Mouse (Mus musculus) c-Kit-positive CD71-positive TER-119-negative erythroid progenitor cells, embryonic 14.5 days (primary cell): ENCODE data around the gene Plekha8.

Source experiments
- DNase-seq: peaks from one replicate; pipeline ENCODE4 v3.0.0-alpha.2; 2013; ENCODE audit warnings: low read depth

Plekha8 gene

DNA sequence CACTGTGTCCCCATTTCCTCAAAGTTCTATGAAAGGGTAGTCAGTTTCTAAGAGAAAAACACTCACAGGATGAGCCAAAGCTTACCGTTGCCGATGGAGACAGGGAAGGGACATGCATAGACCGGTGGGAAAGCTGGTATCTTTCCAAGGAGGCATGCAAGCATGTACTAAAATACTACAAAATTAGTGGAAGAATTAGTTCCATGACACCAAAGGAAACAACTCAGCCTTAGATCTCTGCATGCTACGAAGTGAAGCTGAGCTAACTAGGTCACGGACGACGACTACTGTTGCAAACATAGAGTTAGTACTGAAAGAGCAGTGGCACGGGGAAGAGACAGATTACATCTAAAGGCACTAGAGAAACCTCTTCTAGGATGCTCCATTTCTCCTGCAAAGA lies 8.0 kb upstream of the Plekha8 start:
- no peak for DNase-seq

DNA sequence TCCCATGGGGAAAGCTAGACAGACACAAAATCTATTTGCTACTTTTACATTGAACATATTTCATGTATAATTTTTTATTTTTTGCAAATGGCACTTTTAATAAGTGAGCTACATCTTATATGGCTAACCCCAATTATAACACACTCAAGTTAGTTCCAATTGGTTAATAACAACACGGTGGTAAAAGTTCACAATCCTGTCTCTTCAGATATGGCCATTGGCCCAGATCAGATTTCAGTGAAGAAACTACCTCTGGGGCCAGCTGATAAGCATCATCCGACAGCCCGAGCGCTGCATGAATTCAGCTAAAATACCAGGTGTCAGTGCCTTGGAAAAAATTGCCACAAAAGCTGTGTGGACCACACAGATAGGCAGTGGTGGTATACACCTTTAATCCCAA lies 7.2 kb upstream of the Plekha8 start:
- no peak for DNase-seq

DNA sequence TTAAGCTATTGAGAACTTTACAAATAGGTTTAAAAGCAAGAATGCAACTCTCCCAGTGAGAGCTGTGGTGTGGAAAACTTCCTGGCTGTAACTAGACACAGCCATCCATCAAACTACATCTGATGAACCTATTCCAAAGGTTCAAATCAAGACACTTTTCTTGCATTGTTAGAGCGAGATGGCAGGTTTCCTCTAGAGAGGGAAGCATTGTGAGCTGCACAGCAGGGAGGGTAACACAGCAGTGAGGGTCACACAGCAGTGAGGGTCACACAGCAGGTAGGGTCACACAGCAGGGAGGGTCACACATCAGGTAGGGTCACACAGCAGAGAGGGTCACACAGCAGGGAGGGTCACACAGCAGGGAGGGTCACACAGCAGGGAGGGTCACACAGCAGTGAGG lies 6.7 kb upstream of the Plekha8 start:
- DNase-seq = no peak

DNA sequence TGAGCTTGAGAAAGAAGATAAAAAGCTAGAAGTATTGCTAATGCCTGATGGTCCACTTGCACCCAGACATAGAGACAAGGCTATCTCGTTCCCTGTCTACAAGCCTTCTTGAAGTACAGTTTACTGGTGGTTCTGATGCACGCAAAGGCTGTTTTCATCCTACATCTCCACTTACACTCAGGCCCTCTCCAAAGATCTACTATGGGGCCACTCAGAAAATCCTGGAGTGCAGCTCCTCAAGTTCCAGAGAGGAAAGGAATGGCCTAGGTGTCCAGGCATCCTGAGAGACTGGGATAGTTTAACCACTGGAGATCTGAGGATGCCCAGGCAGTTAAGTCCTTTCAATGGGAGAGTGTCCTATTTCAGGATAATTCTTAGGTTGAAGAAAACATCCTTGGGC lies 4.2 kb upstream of the Plekha8 start:
- no peak for DNase-seq

DNA sequence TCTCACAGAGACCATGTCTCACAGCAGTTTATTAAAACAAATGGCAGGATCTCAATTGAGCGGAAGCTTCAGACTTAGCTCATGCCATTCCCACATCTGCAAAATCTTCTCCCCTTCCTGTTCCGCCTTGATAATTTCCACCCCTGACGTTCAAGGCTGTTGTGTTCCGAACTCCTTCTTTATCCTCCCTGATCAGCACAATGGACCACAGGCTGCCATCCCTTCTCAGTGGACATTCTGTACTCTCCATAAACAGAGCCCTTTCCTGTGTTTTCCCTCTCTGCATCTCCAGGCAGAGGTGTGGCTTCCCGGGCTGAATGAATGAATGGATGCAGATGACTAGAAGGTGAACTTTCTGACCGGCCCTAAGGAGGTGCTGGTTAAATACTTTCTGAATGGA lies 3.1 kb upstream of the Plekha8 start:
- DNase-seq = no peak

DNA sequence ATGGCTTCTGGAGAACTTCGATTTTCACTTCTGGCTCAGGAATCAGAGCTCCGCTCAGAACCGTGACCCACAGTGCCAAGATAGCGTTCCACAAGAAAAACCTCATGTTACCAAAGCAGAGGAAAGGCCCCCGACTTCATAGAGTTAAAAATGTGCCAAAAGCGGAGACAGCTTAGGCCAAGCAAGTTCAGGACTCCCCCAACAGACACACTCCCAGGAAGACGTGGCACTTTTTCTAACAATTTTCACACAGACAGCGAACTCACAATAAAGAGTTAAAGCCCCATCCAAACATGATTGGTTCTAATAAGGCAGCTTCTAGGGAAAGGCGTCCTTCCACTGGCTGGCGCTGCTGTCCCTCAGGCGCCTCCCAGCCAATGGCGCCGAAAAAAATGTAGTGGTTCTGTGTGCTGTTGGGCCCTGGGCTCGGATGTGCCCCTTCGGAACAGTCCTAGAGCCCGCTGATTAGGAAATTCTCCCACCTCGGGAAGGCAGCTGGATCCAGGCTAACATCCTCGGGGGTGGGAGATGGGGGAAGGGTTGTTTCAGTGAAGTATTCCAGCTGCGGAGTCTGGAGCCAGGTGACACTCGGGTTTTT lies 1.9 kb upstream of the Plekha8 start:
- peak; percentile 85 for DNase-seq

DNA sequence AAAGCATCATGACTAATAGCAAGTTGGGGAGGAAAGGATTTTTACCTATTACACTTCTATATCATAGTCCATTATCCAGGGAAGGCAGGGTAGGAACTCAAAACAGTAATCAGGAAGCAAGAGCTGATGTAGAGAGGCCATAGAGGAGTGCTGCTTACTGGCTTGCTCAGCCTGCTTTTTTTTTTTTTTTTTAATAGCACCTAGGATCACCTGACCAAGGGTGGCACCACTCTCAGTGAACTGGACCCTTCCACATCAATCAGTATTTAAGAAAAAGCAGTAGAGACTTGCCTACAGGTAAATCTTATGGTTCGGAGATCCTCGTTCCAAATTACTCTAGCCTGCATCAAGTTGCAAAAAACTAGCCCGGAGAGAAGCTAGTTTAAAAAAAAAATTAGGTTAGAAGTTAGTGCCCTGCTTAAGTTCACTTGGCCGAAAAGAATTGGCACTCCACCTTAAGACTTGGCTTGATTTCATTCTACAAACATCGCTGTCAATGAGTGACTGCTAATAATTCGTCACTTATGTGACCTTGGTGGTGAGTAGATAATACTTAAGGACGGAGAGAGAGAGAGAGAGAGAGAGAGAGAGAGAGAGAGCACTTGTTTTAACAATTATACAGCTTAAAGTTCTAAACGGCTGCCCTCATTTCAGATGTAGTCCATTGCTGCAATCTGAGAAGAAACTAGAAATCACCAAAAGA lies 994 bp upstream of the Plekha8 start:
- DNase-seq = no peak

DNA sequence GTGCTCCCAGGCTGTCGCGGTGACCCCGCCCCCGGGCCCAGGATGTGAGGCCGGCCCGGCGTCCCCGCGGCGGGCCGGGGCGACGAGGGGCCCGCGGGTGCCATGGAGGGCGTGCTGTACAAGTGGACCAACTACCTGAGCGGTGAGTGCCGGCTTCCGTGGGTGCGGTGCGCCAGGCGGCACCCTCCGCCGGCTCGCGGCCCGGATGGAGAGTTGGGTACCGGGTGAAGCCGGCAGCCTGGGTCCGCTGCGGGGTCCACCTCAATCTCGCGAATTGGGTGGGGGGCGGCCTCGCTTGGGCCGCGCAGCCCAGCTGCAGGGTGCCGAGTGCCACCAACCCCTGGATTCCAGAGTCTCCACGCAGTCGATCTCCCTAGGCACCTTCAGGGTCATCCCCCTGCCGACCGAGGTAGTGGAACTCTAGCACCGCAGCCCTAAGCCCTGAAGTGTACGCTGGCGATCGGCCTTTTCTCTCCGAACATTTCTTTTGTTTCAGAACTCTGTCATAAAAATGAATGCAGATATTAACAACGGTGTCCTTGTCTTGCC lies 493 bp downstream of the Plekha8 start:
- DNase-seq = no peak

DNA sequence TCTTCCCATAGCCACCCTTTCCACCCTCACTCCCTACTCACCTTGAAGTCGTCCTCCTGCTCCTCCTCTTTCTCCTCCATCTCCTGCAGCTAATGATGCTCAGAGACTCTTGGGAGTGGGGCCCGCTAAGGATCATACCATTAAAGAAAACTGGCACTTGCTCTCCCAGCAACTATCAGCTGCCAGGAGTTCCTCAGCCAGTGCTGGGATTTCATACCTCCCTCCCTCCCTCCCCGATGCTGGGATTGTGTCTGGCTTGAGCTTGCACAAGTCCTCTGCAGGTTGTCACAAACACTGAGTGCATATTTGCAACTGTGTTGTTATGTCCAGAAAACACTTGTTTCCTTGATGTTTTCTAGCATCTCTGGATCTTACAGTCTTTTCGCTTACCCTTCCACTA lies 2.3 kb downstream of the Plekha8 start, which contains the start of gene Fkbp14:
Fkbp14 (minus strand) TSS at position 101 of the 400 bp plus-strand sequence.
- DNase-seq = no peak

DNA sequence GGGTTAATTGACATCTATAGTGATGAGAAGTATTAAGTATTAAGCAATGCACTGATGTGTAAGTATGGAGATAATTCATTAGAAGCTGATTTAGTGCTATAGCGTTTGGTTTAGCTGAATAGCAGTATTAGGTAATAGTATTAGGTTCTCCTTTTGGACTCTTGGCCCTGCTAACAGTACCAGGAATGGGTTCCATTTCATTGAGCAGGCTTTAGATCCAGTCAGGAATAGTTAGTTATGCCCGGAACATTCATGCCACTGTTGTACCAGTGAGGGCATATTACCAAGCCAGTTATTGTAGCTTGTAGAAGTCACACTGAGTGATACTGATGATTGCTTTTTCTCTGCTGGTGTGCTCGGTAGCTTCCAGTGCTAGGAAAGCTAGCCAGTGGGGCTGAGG lies 2.8 kb downstream of the Plekha8 start:
- DNase-seq = no peak

DNA sequence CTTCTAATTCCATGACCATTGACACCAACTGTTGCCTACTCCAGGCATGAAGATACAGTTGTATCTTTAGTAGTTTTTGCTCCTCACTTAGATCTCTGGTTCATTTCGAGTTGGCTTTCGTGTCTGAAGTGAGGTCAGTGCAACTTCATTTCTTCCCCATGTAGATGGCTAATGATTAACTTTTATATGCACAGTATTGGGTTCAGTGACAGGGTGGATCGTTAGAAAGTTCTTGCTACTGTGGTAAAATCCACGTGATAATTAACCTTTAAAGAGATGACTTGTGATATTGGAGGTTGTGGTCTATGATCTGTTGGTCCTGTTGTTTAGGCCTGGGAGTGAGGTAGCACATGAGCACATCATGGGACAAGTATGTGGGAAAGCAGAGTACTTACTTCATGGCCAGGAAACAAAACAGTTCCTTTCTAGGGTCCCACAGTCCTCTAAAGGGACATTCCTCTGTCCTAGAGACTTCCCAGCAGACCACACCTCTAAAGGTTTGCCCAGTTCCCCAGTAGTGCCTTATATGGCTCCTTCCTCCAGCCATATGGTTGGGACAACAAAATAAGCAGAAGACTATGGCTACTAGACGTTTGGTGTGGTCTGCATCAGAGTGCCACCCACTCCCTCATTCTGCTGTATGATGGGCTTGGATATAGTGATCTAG lies 5.9 kb downstream of the Plekha8 start:
- DNase-seq = no peak

DNA sequence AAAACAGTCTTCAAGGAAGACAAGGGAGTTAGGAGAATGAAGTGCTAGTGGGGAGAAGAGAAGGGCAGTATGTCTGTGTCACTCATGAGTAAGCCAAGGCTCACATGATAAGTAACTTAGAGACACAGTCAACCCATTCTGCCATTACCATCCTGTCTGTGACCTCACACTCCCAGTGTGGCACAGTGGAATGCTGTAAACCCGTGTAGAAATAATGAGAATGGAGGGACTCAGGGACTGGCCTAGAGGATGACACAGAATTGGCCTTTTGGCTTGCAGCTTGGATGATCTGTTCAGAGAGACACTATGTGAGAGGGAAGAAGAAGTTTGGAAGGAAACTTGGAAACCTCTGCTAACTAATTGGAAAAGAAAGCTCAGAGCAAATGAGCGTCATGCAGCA lies 8.0 kb downstream of the Plekha8 start:
- no peak for DNase-seq

DNA sequence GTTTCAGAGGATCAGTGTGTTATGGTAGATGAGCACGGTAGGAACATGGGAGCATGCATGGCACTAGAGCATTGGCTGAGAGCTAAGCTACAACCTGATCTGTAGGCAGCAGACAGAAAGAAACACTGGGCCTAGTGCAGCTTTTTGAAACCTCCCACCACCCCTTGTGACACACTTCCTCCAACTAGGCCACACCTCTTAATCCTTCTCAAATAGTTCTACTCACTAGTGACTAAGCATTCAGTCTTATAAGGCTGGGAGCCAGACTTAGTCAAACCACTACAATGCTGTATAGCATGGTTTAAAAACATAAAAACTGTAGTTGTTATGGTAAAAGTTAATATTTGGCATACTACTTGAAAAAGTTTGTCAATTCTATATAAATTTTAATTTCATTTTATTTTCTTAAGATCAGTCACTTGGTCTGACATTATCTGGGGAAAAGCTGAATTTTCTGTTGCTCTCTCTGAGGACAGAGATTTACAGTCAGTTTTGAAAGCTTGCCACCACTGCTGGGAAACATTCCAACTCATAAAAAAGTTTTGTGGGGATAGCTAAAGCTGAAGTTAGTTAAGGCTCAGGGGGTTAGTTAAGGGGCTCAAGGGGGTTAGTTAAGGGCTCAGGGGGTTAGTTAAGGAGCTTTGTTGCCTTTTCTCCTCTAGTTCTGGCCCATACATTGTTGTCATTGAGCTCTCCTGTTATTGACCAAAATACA lies 9.2 kb downstream of the Plekha8 start:
- DNase-seq = no peak

DNA sequence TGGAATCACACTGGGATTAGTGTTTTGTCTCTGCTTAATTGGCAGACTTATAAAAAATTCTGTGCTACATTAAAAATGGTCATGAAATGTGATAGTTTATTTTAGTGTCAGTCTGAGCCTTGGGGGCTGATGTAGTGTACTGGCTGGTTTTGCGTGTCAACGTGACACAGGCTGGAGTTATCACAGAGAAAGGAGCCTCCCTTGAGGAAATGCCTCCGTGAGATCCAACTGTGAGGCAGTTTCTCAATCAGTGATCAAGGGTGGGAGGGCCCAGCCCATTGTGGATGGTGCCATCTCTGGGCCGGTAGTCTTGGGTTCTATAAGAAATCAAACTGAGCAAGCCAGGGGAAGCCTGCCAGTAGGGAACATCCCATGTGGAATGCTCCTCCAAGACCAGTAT lies 11.3 kb downstream of the Plekha8 start:
- DNase-seq = no peak

DNA sequence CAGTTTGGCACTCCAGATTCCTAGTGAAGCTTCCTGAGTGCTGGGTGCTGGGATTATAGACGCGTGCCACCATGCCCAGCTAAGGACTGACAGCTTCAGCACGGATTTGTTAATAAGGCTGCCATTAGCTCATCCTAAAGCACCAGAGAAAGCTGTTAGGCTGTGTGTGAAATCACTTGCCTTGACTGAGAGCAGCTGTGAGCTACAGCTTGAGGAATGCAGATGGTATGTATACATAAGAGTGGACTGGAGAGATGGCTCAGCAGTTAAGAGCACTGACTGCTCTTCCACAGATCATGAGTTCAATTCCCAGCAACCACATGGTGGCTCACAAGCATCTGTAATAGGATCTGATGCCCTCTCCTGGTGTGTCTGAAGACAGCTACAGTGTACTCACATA lies 22.5 kb downstream of the Plekha8 start:
- DNase-seq = no peak

DNA sequence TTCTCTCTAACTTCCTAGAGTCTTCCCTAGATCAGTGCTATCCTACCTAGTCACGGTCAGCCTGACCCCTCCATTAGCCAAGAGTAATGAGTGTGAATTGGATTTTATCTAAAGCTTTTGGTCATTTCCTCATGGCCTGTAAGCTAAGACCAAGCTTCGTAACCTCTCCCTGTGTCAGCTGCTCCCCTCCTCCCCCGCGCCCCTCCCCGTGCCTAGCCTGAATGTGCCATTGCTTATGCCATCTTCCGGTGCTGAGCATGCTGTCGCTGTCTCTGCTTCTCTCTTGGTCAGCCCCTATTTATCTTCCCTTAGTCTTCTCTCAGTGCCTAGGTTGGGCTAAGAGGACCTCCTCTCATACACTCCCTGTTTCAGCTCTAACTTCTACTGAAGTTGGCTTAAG lies 24.6 kb downstream of the Plekha8 start:
- DNase-seq = no peak

DNA sequence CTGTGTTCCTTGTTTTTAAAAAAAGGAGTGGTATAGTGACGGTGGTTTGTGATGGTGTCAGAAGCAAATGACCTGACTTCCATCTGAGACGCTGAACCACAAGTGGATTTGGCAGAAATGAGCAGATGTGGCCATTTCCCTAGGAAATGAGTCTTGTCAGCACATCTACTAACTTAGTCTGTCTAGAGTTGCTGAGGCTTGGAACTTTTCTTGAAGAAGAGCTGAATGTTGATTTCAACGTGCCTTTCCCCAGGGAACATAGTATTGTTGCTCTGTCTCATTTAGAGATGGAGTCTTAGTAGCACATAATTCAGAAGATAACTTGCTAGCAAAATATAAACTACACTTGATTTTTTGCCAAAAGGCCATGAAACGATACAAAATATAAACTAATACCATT lies 25.4 kb downstream of the Plekha8 start:
- DNase-seq = no peak

DNA sequence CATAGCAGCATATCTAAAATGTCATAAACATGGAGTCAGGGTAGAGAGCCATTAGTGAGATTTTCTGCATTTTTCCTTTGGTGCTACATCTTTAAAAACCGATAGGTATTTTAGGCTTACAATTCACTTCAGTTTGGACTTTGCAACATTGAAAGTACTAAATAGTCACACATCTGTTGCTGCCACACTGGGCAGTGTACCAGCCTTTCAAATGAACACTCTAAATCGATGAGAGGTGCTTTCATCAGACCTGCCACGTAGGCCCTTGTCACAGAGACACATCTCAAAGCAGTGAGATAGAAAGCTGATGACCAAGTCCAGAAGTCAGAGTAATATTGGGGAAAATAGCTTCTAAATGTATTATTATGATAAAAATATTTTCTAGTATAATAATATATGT lies 33.5 kb downstream of the Plekha8 start:
- DNase-seq = no peak

DNA sequence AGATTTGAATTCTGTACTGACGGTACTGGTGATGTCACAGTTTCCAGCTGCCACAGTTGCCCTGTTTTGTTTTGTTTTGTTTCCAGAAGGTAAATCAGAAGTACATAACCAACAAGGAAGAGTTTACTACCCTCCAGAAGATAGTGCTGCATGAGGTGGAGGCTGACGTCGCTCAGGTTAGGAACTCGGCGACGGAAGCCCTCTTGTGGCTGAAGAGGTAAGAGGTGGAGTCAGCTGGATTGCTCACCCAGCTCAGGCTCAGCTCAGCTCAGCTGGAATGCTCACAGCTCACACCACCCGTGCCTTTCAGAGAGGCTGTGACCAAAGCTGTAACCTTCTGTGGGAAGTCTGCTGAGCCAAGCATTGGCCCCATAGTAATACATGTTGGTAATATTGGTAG lies 34.8 kb downstream of the Plekha8 start:
- DNase-seq = no peak

DNA sequence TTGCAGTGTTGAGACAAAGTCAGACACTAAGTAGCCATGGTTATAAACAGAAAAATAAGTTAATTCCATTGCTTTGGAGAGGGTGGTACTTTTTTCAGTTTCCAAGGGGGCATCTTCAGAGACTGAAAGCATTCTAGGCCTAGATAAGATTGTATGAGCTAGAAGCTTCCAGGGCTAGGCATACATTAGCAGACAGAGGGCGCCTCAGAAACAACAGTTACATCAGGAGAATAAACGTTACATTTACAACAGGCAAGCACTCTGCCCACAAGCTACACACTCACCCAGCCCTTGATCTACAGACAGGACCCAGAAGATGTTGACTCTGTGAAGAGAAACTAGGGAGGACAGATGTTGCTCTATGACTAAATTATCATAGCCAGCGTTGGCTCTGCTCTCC lies 36.6 kb downstream of the Plekha8 start:
- no peak for DNase-seq

DNA sequence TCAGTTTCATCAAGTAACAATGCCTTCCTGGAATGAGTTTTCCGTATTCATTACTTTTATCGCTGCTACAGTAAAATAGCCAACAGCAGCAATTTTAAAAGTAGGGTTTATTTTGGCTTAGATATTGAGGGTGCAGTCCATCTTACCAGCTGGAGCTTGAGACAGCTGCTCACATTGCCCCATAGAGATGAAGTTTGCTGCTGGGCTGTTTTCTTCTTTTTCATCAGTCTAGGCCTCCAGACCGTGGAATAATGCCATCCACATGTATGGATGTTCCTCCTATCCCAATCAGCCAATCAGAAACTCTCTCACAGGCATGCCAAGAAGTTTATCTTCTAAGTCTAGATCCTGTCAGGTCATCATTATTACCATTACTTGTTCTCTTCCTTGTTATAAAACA lies 45.0 kb downstream of the Plekha8 start:
- DNase-seq = no peak

DNA sequence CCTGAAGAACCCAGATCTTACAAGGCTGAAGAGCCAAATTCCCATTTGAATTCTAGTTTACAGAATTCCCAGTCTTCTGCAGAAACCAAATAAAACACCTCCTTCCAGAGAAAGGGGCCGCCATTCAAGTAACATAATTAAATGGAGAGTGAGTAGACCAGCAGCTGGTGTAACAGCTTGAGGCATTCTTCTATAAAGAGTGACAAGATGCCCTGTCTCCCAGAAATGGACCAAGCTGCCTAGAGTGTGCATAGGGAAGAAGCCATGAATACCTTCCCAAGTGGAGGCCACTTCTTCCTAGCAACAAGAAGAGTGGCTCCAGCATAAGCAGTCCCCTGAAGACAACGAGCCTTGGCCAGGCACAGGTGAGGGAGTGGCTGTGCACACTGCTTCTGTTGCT lies 47.0 kb downstream of the Plekha8 start:
- no peak for DNase-seq

DNA sequence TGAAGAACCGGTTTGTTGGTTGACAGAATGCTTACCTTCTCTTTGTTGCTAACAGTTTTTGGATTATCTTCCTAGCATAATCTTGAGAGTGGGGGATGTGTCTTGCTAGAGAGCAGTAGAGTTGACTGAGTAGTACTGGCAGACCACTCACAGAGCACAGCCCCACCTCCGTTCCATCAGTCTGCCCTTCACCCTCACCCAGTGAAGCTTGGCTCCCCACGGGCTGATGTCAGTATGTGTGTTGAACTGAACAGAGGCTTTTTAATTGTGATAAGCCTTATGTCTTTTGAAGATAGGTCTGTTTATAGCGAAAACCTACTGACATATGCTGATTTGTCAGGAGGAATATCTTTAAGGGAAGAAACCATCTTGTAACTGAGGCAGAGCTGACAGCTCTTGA lies 48.3 kb downstream of the Plekha8 start:
- no peak for DNase-seq
